ENCODE assay signal across 9 mouse cellular contexts in the genomic region with DNA sequence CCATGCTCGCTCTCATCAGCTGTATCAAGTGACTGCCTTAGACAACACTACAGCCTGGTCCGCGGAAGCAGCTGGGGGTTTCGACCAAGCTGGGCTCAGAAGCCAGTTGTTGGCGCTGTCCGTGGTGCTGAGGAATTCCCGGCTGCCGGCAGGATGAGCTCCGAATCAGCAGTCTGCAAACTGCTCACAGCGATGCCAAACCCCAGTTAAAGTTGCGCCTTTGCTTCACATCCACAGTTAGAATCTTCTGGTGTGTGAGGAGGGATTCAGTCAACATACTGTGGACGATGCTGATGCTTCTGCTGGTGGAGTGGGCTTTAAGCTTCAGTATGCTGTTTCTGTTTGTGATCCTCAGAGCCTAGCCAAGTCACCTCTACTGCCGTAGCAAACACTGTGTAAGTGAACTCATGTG. TPM values are rescaled to one million over a fixed set of nuclear protein-coding genes. Genes with fewer than 3 reads are reported as not detected.
DNase-seq lines count a peak whose midpoint lies in the region; ATAC-seq lines count a peak whose summit lies in the region.
"Had no signal": no experiment of that assay in that cellular context is flagged by ENCODE, and none has a peak within 500 bp of the region (broad histone marks: within the 10 kb centered on the region; RNA-seq: fewer than 3 reads in every experiment).

A gene (plus strand): TSS at position 61 of the 412 bp plus-strand sequence.

- DNase-seq in gastrocnemius, postnatal 10 days: peak; percentile 70
- no peak for DNase-seq in gastrocnemius, adult 8-10 months (ENCODE audit: low spot score in 2 of 2)
- peak; percentile 31 for DNase-seq in c-Kit-positive CD71-negative TER-119-negative erythroid progenitor cells, embryonic 14.5 days (ENCODE audit: low read depth)
- DNase-seq in frontal cortex, postnatal 10 days (ENCODE audit: low spot score in 2 of 2): peak; percentile 11 to 50
- peak; percentile 45 for DNase-seq in kidney, adult 9 months
- DNase-seq in left cerebral cortex, postnatal 4 days: peak; percentile 64
- DNase-seq in neural tube, embryonic 11.5 days (ENCODE audit: low spot score): peak; percentile 79
- peak; percentile 60 for DNase-seq in thymus, postnatal 4 days

- no peak within 1 kb of the TSS for H3K4me3 ChIP-seq in neural tube, embryonic 11.5 days (ENCODE audit: low read depth, low read length)

- peak within 1 kb of the TSS; percentile 25; the same call in 1 of the 2 replicates for H3K4me2 ChIP-seq in neural tube, embryonic 11.5 days (ENCODE audit: low read depth)

- H3K27me3 ChIP-seq in neural tube, embryonic 11.5 days (ENCODE audit: control insufficient read depth, insufficient read depth, low read length): no peaks in the 10 kb centered on the region

- no peak within 1 kb of the TSS for H3K27ac ChIP-seq in neural tube, embryonic 11.5 days (ENCODE audit: low read depth, low read length)

- H3K9ac ChIP-seq in neural tube, embryonic 11.5 days (ENCODE audit: low read length): no peak within 1 kb of the TSS

- WGBS in neural tube, embryonic 11.5 days: 13% methylated on average over 13 of the region's 13 CpGs

- no peaks in the 10 kb centered on the region for H3K36me3 ChIP-seq in neural tube, embryonic 11.5 days (ENCODE audit: control insufficient read depth, insufficient read depth, low read length)

- intact Hi-C loops in left cerebral cortex, postnatal 4 days (cut with DNase I): loop anchor here (10.0 kb wide), 2 partner anchors 461 to 931 kb away; no protein-coding TSS in a partner anchor

- H3K4me1 ChIP-seq in neural tube, embryonic 11.5 days (ENCODE audit: control insufficient read depth, insufficient read depth, low read length): no peaks in the 10 kb centered on the region

- no peaks in the 10 kb centered on the region for H3K9me3 ChIP-seq in neural tube, embryonic 11.5 days (ENCODE audit: control insufficient read depth, low read length)

- no peak for ATAC-seq in neural tube, embryonic 11.5 days (ENCODE audit: insufficient read depth, low FRiP score, low TSS enrichment)

RNA-seq across cellular contexts. Expression of the gene that starts here (rescaled TPM):
- not detected for total RNA-seq in gastrocnemius, postnatal 10 days (2021)
- total RNA-seq in gastrocnemius, adult 8-10 months (2022): not detected
- total RNA-seq in left cerebral cortex, postnatal 4 days (2021): 10 to 100 TPM; 17.5 to 18.6 TPM
- 0.64 and 0.65 TPM in 2 replicates for polyA plus RNA-seq in neural tube, embryonic 11.5 days (2014; fragmentation: Nextera tagmentation; extraction: Ambion mirVana)
- total RNA-seq: liver, adult 2 months had no signal
- polyA plus RNA-seq: liver, adult 2 months had no signal

Comparison
In these comparisons a context has a peak if more than half of its experiments do, and no peak if none do; other contexts are left out.
1. RNA of the gene that starts here (total RNA-seq): 17.5 to 18.6 TPM in left cerebral cortex, postnatal 4 days; not detected in gastrocnemius, postnatal 10 days and not detected in gastrocnemius, adult 8-10 months; every median in the first group is over 10 times any median in the second.
2. Peak in DNase-seq in gastrocnemius, postnatal 10 days; RNA of the gene not detected or under 1 TPM.
3. Peak in DNase-seq and H3K4me2 ChIP-seq in neural tube, embryonic 11.5 days; RNA of the gene not detected or under 1 TPM.
4. DNase-seq: peak in c-Kit-positive CD71-negative TER-119-negative erythroid progenitor cells, embryonic 14.5 days (single experiment), frontal cortex, postnatal 10 days (2 of 2), kidney, adult 9 months (single experiment), left cerebral cortex, postnatal 4 days (single experiment) and thymus, postnatal 4 days (single experiment); none in gastrocnemius, adult 8-10 months (0 of 2).